Mouse (Mus musculus) liver, embryonic 13.5 days (tissue): ENCODE results near the gene Olfr161. TPM values are rescaled to one million over a fixed set of nuclear protein-coding genes. Genes with fewer than 3 reads are reported as not detected.
"Not testable (repeated sequence)": the region's sequence is repeated elsewhere in the genome, so short reads cannot be mapped to it uniquely, and the experiment has no call there.

Source experiments
- ATAC-seq: fragments of 200-750 bp; cut with Nextera tagmentation; 2 replicates; pipeline ENCODE4 v1.8.0; 2017; ENCODE audit warnings: low read depth, mild to moderate bottlenecking, moderate number of reproducible peaks, moderate library complexity
- DNase-seq: peaks from one replicate; pipeline ENCODE4 v3.0.0; 2022
- H3K27ac ChIP-seq: fragments of 300-500 bp; sonication (generic); 2 replicates; pipeline ENCODE4 v1.5.1; 2015; ENCODE audit warnings: moderate library complexity, mild to moderate bottlenecking, inconsistent platforms
- H3K27me3 ChIP-seq: fragments of 300-500 bp; sonication (generic); 2 replicates; pipeline ENCODE4 v1.6.1; 2015; ENCODE audit warnings: mild to moderate bottlenecking, inconsistent platforms
- H3K36me3 ChIP-seq: fragments of 300-500 bp; sonication (generic); 2 replicates; pipeline ENCODE4 v1.6.1; 2015; ENCODE audit warnings: mild to moderate bottlenecking, inconsistent platforms
- H3K4me1 ChIP-seq: fragments of 300-500 bp; sonication (generic); replicated peaks from 2 replicates; pipeline ENCODE4 v1.6.1; 2015; ENCODE audit warnings: inconsistent platforms
- H3K4me2 ChIP-seq: fragments of 300-500 bp; sonication (generic); 2 replicates; pipeline ENCODE4 v1.6.1; 2015; ENCODE audit warnings: inconsistent platforms, mild to moderate bottlenecking, moderate library complexity
- H3K4me3 ChIP-seq: fragments of 300-500 bp; sonication (generic); replicated peaks from 2 replicates; pipeline ENCODE4 v1.5.1; 2015; ENCODE audit warnings: mild to moderate bottlenecking, inconsistent platforms
- H3K9ac ChIP-seq: fragments of 300-500 bp; sonication (generic); 2 replicates; pipeline ENCODE4 v1.6.1; 2015; ENCODE audit warnings: mild to moderate bottlenecking, inconsistent platforms
- H3K9me3 ChIP-seq: fragments of 300-500 bp; sonication (generic); replicated peaks from 2 replicates; pipeline ENCODE4 v1.6.1; 2016; ENCODE audit warnings: inconsistent platforms
- WGBS: fragments of 180-500 bp; shearing (Covaris S2); methylation state at CpG from one replicate; pipeline ENCODE4 v1.1.7; 2015; ENCODE audit not compliant: insufficient replicate concordance; 5-methylcytosine and 5-hydroxymethylcytosine counted together
- polyA plus RNA-seq: library from polyadenylated mRNA; unstranded; fragments of >200 nt; fragmentation: Nextera tagmentation; extraction: Ambion mirVana; gene quantifications from 2 replicates; pipeline ENCODE4 v1.2.1, GENCODE M21; 2015

The Olfr161 gene
- polyA plus RNA-seq = not detected in 2 replicates

DNA sequence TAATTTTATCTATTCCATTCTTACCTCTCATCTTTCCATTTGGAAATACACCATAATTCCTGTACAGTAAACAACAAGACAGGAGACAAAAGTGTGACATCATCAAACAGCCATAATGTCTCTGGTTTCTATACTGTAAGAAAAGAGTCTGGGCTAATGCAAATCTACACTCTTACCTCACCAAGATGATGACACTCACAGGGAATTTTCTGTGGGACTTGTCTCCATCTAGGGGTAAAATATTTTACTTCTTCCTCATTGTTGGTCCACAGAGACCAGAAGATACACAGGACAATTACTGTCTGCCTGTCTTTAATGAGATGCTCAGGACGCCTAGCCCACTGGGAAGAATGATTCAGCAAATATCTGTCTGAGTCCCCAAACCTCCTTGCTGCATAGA lies at the start of gene Olfr161:
Olfr161 (plus strand) TSS at position 352 of the 400 bp plus-strand sequence.
- Histone ChIP-seq H3K27ac (no peak within 1 kb of the TSS), H3K4me2 (no peak within 1 kb of the TSS), H3K4me3 (no peak within 1 kb of the TSS), H3K36me3 (no peaks in the 10 kb centered on the region), H3K9me3 (no peaks in the 10 kb centered on the region), H3K27me3 (no peaks in the 10 kb centered on the region), H3K4me1 (no peaks in the 10 kb centered on the region), H3K9ac (no peak within 1 kb of the TSS)
- ATAC-seq (no peak), DNase-seq (no peak)
- 38% methylated on average over 1 of the region's 1 CpGs for WGBS

GRCm38 (mm10) chr16:3563553-3563952 lies 27.3 kb upstream of the Olfr161 start:
- ATAC-seq = no peak
- H3K9ac ChIP-seq = no peak overlapping the region
- H3K4me1 ChIP-seq = no peaks in the 10 kb centered on the region
- H3K4me2 ChIP-seq = no peak overlapping the region
- H3K9me3 ChIP-seq = no peaks in the 10 kb centered on the region
- DNase-seq = no peak
- H3K27ac ChIP-seq = no peak overlapping the region
- no peaks in the 10 kb centered on the region for H3K36me3 ChIP-seq
- no peak overlapping the region for H3K4me3 ChIP-seq
- no peaks in the 10 kb centered on the region for H3K27me3 ChIP-seq

DNA sequence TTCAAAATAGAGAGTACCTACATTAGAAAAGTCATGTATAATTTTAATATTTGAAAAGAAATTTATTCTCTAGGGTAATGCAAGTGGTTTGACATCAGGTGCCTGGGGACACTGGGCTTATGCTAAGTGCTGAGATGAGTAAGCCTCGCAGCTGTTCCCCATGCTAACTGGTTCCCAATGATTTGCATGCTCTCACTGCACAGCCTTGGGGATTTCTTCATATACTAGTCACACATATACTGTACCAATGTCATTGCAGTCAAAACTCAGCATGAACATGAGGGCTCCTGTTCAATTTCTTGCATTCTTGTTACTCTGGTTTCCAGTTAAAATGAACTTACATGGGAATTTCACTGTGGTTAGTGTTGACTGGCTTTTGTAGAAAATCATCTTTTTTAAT lies 13.2 kb upstream of the Olfr161 start:
- H3K4me1 ChIP-seq, H3K27ac ChIP-seq, H3K4me3 ChIP-seq, H3K27me3 ChIP-seq, H3K36me3 ChIP-seq, DNase-seq, H3K9ac ChIP-seq, H3K4me2 ChIP-seq, H3K9me3 ChIP-seq, ATAC-seq: not testable (repeated sequence)
- 49% methylated on average over 1 of the region's 1 CpGs for WGBS

DNA sequence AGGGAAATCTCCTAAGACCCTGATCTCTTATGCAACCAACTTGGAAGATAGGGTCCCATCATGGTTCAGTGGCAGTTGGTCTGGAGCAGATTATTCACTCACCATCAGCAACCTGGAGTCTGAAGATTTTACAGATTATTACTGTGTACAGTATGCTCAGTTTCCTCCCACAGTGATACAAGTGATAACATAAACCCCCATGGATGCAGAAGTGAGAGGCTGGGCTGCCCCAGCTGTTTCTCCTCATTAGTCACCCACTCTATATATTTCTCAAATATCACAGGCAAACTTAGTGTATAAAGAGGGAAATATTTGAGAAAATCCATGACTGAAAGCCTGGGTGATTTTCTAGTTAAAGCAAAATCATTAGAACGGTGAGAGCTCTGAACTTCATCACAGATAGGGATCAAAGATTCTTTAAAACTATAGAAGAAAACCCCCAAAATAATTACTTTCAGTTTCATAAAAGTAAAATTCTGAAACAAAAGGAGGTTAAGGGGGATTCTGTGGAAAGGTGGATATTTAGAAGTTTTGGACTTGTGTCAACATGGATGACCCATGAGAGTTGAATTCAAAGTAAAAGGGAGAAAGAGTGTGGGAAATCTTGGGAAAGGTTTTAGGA lies 12.5 kb upstream of the Olfr161 start:
- H3K27ac ChIP-seq, H3K4me1 ChIP-seq, H3K4me3 ChIP-seq, ATAC-seq, H3K9ac ChIP-seq, DNase-seq, H3K4me2 ChIP-seq, H3K36me3 ChIP-seq, H3K27me3 ChIP-seq, H3K9me3 ChIP-seq: not testable (repeated sequence)
- 60% methylated on average over 1 of the region's 1 CpGs for WGBS

DNA sequence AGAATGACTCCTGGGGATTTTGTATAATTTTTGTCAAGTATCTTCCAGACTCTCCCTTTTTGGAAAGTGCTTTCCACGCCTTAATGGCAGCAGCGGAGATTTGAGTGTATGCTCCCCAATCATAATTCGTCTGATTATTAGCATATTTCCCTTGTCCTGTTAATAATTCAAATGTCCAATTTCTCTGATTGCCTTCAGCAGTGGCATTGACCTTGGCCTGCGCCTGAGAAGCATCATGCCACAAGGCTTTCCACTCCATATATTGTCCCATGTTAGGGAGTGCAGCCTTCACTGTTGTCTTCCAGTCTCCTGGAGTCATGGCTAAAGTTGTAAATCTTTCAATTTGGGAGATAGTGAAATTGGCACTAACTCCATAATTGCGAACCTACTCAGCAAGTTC lies 40.5 kb downstream of the Olfr161 start:
- H3K9me3 ChIP-seq, H3K4me1 ChIP-seq, H3K27me3 ChIP-seq, H3K4me2 ChIP-seq, H3K36me3 ChIP-seq, H3K9ac ChIP-seq, ATAC-seq, H3K27ac ChIP-seq, DNase-seq, H3K4me3 ChIP-seq: not testable (repeated sequence)
- WGBS = 67% methylated on average over 5 of the region's 5 CpGs

GRCm38 (mm10) chr16:3632572-3633361 lies 41.9 kb downstream of the Olfr161 start:
- not testable (repeated sequence) for H3K9ac ChIP-seq, H3K4me1 ChIP-seq, H3K9me3 ChIP-seq, H3K27ac ChIP-seq, DNase-seq, ATAC-seq, H3K4me3 ChIP-seq, H3K27me3 ChIP-seq, H3K36me3 ChIP-seq
- H3K4me2 ChIP-seq = 0 out of 2 replicates have a peak overlapping the region, but pooled peaks have one; percentile 4
- WGBS = 36% methylated on average over 27 of the region's 27 CpGs

Other genes starting within 250 kb of the Olfr161 start
- gene Mefv, start 127.1 kb downstream of the Olfr161 start, polyA plus RNA-seq = 0.14 TPM in 1 of 2 replicates, not detected in the other
- 13.7 and 15.3 TPM in 2 replicates for gene Zfp263, start 153.1 kb downstream of the Olfr161 start, polyA plus RNA-seq
- gene Olfr15, start 239.8 kb downstream of the Olfr161 start, polyA plus RNA-seq = not detected in 2 replicates